Mouse (Mus musculus): Measurements from ENCODE around the gene Pold2. TPM values are rescaled to one million over a fixed set of nuclear protein-coding genes. Genes with fewer than 3 reads are reported as not detected.
"Not testable (repeated sequence)": the region's sequence is repeated elsewhere in the genome, so short reads cannot be mapped to it uniquely, and the experiment has no call there.

Gene Pold2
- total RNA-seq, 2 experiments from 2014 or later = 27.1 to 29.0 TPM

DNA sequence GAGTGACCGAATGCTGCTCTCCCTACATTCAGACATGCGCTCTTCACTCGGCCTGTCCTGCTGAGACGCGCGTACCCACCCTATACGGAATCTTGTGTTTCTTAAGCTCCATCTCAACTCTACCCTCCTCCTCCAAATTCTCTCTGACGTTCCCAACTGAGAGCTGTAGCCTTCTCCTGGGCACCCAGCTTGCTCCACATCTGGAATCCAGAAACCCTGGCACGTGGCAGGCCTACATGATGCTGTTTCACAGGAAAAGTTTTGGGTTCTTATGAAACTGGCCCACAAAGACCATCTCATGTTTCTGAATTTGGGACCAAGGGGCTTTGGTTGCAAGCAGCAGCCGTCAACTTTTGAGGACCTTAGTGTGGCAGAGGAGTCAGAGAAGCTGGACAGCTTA is 21.2 kb upstream of the Pold2 start:
- DNase-seq (ENCODE audit: low spot score in 2 of 2) = no peak

DNA sequence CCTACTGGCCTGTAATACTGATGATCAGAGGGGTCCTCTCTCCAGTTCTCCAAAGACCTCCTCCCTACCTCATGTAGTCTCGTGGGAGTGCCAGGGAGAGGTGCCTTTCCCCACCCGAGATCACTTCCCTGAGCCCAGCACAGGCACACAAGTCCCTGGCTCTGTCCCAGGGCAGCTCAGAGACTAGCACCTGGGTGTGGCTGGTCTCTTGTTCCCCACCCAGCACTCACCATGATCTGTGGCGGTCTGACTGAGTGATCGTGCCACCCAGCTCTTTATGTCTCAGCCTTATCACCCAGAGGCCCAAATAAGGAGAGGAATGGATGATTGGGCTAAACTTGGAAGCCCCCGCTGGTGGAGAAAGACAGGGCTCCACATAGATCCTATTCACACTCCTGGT is 20.4 kb upstream of the Pold2 start, which contains the start of gene Myl7:
Myl7 (minus strand) TSS at position 252 of the 400 bp plus-strand sequence.
- DNase-seq (ENCODE audit: low spot score in 2 of 2) = no peak

DNA sequence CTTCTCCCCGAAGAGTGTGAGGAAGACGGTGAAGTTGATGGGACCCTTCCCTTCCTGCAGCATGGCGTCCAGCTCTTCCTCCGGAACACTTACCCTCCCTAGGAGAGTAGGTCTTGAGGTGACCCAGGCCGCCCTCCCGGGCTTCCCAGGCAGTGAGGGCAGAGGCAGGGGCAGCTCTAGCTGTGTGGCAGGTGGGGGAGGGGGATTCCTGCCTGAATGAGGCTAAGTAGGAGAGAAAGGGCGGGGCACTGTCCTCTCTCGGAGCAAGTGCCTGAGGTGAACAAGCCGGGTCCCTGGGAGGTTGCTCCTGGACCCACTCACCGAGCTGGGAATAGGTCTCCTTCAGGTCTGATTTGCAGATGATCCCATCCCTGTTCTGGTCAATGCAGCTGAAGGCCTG is 19.7 kb upstream of the Pold2 start:
- DNase-seq (ENCODE audit: low spot score in 2 of 2) = no peak

DNA sequence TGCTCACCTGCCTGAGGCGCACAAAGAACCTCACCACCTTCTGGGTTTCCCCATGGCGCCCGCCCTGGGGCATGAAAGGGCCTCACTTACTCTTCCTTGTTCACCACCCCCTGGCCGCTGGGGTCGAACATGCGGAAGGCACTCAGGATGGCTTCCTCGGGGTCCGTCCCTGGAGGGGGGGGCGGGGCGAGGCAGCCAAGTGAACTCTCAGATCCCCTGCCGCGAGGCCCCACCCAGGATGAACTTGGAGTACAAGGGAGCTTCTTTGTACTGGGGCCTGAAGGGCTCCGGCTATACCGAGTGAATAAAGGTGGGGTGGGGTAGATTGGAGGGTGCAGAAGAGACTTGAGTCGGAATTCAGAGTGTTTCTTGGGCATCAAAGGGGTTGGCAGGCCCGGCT is 19.1 kb upstream of the Pold2 start:
- no peak for DNase-seq (ENCODE audit: low spot score in 2 of 2)

DNA sequence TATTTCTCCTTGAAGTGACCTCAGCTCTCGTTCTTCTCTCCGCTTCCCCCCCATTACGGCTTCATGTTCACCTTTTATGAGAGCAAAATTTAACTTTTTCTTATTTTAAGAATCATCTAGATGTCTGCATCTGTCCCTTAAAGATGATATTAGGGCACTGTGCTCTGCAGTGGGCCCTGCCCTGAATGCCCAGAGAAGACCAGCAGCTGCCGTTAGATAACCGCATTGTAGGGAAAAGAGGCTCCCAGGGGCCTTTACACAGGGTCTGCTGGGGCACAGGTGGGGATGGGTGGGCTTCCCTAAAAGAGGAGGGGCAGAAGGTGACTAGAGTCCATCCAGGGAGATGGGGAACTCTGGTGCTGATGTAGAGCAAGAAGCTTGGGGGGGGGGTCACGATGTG is 15.7 kb upstream of the Pold2 start:
- DNase-seq (ENCODE audit: low spot score in 2 of 2) = no peak

DNA sequence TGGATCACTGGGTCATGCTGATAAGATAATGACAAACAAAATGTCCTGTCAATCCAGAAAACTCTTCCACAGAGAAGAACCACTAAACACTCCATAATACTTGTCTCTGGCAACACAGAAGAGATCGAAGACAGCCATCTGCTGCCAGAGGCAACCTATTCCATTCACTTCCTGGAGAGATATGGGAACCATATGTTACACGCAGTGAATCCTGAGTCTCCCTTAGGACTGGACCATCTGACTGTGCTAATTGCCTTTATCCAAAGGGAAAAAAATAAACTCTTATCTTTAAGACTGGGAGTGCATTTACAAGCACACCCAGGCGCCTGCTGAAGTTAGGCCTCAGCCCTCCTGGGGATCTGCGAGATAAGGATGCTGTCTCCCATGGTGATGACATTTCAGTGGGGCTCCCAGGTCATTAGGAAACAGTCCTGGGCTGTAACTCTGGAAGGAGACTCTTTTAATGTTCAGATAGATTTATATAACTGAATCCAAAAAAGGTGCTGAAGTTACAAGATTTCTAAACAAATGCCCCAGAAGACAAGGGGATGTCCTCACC is 14.8 kb upstream of the Pold2 start:
- no peak for DNase-seq (ENCODE audit: low spot score in 2 of 2)

DNA sequence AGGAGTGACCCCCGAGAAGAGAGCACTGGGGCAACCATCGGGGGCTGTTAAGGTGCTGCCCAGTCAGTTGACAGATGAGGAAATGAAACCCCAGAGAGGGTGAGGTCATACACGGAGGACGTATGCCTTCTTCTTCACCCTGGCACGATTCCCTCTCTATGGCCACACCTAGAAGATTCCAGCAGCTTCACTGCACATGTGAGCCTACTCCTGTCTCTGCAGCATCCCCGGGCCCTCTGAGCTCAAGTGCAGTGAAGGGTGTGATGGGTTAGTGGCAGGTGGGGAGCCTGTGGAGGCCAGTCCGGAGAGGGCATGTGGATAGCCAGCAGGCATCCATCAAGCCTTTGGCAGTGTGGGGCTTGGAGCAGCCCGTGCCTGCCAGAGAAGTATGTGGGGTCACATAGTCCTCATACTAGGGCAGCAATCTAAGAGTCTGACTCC is 14.1 kb upstream of the Pold2 start:
- DNase-seq (ENCODE audit: low spot score in 2 of 2) = no peak

DNA sequence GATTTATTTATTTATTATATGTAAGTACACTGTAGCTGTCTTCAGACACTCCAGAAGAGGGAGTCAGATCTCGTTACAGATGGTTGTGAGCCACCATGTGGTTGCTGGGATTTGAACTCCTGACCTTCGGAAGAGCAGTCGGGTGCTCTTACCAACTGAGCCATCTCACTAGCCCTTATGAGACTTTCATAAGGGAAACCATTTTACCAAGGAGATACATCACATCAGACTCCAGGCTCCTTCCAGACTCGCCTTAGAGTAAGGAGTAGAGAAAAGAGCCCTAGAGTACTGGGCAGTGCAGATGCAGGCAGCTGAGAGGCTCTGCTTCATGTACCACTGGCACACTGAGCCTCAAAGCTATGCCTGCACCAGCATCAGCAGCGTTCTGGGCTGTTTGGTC is 10.5 kb upstream of the Pold2 start:
- DNase-seq (ENCODE audit: low spot score in 2 of 2) = not testable (repeated sequence)

DNA sequence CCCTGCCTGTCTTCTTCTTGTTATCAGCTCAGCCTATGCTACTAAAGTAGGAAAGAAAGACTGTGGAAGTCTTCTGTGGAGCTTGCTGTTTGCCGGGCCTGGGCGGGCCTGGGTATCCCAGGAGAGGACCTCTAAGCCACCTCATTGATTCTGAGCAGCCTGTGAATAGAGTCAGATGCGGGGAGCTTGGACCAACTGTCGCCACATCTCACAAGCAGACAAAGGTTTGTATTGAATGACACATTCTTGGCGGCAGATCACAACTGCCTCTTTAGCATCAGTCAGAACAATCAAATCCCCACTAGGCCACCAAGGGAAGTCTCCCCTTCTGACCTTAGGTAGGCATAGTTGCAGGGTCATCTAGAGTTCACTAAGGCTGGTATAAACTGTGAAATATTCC is 9.2 kb upstream of the Pold2 start:
- no peak for DNase-seq (ENCODE audit: low spot score in 2 of 2)

DNA sequence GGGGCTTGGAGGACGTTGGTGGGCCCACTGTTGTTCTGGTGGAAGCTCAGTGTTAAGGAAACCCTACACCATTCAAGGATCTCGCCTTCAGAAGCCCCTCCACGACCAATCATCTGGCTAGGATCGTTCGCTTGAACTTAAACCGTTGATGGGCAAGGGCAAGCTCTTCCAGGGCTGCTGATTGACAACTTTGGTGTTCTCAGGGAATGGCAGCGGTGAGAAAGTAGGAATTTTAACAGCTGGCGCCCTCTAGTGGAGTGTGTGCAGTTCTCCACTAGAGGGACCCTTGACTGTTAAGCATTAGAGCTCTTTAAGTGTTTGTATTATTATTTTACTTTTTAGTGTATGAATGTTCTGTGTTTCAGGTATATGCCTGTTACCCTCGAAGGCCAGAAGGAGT is 8.1 kb upstream of the Pold2 start:
- DNase-seq (ENCODE audit: low spot score in 2 of 2) = peak; percentile 68 to 78

DNA sequence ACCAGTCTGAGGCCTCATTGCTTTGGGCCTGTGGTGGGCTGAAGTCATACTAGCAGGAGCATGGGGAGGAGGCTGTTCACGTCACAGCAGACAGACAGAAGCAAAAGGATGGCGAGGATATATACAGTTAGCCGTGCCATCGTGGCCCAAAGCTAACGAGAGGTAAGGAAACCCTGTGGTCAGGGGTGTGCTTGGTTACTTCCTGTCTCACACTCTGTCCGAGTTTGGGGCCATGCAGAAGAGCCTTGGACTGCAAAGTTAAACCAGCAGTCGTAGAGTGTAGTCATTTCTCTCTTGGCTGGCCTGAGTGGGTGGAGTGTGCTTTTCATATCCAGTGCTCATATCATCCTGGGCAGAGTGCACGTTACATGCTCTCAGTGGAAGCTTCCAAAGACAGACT is 4.4 kb upstream of the Pold2 start:
- DNase-seq (ENCODE audit: low spot score in 2 of 2) = no peak

DNA sequence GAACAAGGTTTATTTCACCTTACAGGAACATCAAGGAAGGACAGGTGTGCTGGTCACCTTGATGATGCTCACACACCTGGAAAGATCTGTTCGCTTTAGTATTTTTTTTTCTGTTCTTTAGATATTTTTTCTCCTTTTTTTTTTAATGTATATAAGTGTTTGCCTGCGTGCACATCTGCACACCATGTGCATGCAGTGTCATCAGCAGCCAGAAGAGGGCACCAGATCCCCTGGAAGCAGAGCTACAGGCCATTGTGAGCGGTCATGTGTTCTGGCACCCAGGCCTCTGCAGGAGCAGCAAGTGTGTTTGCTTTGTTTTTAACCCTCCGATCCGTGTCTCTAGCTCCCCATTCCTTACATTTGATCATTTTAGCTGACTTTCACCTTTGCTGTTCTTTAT is 1.8 kb upstream of the Pold2 start:
- peak; percentile 43 to 65 for DNase-seq (ENCODE audit: low spot score in 2 of 2)

DNA sequence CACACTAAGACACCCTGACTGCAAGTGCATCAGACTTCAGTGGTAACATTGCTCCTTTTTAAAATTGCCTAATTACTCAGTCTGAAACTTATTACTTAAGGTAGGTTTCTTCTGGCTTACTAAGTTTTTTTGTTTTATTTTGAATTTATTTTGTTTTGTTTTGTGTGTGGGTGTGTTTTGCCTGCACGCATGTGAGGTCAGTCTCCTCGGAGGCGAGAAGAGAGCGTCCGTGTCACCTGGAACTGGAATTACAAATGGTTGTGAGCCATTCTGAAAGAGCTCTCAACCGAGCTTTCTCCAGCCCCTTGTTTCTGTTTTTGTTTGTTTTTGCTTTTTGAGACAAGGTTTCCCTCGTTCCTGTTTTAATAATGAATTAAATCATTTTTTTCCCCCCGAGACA is 569 bp upstream of the Pold2 start:
- DNase-seq (ENCODE audit: low spot score in 2 of 2) = no peak

DNA sequence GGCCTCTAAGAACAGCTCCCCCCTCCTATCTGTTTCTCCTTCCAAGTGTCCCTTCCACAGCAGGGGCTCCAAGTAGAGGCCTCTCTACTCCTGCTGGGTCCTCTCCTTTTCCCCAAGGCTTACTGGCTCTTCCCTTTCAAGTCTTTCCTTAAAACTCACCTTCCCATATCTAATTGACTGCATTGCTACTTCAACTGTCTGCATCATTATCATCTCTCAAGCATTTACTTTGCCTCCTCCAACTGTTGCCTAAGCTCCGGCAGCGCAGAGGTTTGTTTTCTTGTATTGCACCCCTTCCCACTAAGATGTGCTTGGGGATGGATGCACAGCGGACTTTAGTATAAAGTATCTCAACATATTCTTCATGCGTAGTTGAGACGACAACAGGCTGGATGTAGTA is 671 bp downstream of the Pold2 start:
- DNase-seq (ENCODE audit: low spot score in 2 of 2) = no peak

DNA sequence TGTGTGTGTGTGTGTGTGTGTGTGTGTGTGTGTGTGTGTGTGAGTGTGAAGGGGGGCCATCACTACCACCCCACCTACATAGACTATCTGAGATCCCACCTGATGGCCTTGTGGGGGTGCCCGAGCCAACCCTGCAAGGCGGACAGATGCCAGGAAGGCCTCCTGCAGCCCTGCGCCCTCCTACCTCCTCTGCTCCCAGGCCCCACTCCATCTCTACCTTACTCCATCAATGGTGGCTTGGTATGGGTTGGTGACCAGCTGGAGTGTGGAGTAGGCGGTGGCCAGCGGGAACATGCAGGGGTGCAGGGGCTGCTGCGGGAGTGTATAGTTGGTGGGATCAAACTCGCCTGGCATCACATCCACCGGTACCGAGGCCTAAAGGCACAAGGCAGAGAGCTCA is 4.9 kb downstream of the Pold2 start:
- DNase-seq (ENCODE audit: low spot score in 2 of 2) = no peak

DNA sequence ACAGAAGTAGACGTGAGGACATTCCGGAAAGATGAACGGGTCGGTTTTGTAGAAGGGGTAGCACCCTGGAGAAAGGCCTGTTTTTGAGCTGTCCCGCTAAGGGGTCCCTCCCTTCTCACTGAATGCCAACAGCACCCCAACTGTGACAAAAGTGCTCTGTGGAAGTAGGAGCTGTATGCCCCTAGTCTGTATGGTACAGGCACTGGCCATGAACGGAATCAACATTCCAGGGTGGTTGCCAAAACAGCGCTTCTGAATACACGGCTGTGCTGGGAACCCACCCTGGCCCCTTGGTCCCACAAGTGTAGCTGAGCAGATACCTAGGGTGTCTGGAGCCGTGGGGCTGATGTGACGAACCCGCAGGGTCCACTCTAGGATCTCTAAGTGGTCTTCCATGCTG is 5.4 kb downstream of the Pold2 start:
- DNase-seq (ENCODE audit: low spot score in 2 of 2) = no peak

DNA sequence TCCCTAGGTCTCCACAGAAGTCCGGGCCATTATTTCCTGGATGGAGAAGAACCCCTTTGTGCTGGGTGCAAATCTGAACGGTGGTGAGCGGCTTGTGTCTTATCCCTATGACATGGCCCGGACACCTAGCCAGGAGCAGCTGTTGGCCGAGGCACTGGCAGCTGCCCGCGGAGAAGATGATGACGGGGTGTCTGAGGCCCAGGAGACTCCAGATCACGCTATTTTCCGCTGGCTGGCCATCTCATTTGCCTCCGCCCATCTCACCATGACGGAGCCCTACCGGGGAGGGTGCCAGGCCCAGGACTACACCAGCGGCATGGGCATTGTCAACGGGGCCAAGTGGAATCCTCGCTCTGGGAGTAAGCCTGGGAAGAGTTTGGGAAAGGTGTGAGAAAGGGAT is 8.0 kb downstream of the Pold2 start:
- DNase-seq (ENCODE audit: low spot score in 2 of 2) = no peak

DNA sequence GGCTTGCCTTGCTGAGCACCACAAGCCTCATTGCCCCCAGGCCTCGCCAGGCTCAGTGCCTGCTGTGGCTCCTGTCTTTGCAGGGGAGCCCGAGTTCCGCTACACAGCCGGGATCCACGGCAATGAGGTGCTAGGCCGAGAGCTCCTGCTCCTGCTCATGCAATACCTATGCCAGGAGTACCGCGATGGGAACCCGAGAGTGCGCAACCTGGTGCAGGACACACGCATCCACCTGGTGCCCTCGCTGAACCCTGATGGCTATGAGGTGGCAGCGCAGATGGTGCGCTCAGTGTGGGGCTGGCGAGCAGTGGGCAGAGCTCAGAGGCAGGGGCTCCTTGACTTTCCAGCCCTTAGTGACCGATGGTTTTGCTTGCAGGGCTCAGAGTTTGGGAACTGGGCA is 8.8 kb downstream of the Pold2 start:
- no peak for DNase-seq (ENCODE audit: low spot score in 2 of 2)

DNA sequence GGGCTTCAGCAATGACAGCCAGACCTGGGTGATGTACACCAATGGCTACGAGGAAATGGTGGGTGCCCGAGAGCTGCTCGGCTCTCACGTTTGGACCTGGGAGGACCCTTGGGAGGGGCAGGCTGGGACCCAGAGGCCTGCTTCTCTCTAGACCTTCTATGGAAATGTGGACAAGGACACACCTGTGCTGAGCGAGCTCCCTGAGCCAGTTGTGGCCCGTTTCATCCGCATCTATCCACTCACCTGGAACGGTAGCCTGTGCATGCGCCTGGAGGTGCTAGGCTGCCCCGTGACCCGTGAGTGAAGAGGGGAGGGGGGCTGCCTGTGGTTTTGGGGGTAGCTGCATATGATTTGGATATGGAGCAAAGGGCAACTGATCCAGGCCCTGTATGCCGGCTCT is 9.8 kb downstream of the Pold2 start:
- DNase-seq (ENCODE audit: low spot score in 2 of 2) = no peak

DNA sequence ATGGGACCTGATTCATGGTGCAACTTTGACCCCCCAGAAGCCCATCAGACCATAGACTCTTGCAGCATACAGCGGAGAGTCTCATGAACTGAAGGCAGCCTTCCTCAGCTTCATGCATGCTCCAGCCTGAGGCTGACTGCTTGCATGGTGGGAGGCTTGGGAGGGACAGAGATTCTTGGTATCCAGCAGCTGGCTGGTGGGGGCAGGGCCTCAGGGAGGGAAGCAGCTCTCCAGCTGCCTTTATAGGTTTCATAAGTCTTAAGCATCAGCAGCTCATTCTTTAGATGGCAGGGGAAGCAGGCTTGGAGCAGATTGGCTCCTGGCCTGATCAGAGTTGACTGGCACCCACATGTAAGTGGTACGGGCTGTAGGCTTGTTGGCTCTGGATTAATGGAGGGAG is 10.9 kb downstream of the Pold2 start:
- DNase-seq (ENCODE audit: low spot score in 2 of 2) = no peak

DNA sequence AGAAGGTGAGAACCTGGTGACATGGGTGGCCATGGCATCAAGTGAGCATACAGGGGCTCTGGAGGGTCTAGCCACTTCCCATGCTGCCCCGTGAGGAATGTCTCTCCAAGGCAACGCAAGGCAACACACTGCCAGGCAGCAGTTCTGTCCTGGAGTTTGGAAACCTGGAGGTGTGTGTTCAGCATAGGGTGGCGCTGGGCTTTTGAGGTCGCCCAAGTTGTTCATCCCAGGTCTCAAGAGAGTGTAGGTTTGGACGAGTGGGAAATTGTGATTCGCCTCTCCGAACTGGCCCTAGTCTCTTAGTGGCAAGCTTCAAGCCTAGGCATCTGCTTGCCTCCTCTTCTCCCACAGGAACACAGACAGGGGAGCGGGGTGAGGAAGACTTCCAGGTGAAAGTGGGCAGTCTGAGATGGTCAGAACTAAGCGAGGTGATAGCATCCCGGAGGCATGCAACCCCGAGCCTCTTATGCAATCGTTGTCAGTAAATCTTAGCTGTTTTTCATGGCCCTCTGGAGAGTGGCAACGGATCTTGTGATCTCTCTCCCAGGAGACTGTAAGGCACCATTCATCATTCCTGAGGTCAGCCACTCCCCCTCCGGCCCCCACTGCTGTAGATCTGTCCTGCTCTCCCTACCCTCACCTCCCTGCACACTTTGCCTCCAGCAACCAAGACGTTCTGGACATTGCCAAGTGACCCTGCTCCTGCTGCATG is 15.5 kb downstream of the Pold2 start:
- DNase-seq (ENCODE audit: low spot score in 2 of 2) = no peak

DNA sequence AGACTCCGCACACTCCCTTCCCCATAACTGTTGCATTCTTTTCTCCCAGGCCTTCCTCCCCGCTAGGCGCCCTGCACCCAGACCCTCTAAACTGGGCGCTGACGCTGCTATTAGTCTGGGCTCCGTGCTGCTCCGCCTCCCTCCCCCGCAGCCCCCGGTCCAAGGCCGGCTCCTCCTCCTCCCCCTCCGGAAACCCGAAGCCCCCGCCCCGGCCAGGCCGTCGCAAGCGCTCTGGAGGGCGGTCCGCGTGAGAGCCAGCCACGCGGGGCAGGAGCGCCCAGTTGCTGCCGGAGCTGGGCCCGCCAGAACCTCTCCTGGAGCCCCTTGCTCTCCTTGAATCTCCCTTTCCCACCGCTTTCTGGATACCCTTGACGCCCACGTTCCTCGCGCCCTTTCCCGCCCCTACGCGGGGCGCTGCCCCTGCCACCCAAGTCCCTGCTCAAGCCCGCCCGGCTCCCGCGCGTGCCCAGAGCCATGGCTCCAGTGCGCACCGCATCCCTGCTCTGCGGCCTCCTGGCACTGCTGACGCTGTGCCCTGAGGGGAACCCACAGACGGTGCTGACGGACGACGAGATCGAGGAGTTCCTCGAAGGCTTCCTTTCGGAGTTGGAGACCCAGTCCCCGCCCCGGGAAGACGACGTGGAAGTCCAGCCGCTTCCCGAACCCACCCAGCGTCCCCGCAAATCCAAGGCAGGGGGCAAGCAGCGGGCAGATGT is 16.3 kb downstream of the Pold2 start, which contains the start of gene Aebp1:
Aebp1 (plus strand) TSS at position 270 of the 716 bp plus-strand sequence.
- no peak for DNase-seq (ENCODE audit: low spot score in 2 of 2)

DNA sequence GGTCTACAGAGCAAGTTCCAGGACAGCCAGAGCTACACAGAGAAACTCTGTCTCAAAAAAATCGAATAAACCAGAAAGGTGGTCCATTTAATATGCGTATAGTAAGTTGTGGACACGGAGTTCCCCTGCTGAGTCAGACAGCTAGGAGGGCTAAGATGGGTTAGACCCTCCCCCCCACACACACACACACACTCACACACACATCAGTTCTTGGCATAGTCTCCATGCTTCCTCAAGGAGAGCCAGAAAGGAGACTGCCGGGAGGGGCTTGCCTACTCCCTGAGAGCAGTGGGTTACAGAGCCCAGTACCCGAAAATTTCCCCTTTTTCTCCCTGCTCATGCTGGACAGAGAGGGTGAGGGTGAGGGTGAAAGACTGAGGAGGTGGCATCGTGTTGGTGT is 17.5 kb downstream of the Pold2 start:
- no peak for DNase-seq (ENCODE audit: low spot score in 2 of 2)

All from left cerebral cortex, adult 18-20 months (tissue).